Mouse (Mus musculus): Measurements from ENCODE around the gene Lrrc27. TPM values are rescaled to one million over a fixed set of nuclear protein-coding genes. Genes with fewer than 3 reads are reported as not detected.
A peak's percentile ranks its signal among the peaks of the same experiment; 100 is the strongest.

Lrrc27 gene
- polyA plus RNA-seq, 1 experiment from 2014 or later = 2.6 TPM

DNA sequence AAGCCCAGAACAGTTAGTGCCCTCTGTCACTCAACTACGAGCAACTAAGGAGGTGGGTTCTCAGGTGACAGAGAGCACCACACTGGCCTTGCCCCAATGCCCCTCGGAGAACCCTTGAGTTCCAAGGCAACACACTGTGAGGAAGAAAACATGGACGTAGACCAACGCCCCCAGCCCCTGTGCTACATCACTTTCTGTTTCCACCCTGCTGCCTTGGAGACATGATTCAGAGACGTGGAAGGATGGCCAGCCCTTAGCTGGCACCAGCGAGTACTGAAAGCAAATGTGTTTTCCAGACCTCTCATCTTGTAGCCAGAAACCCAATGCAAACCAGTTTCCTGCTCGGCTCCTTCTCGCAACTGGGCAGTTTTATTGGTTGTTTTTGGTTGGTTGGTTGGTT lies 26.4 kb upstream of the Lrrc27 start:
- WGBS = 74% methylated on average over 8 of the region's 8 CpGs
- Histone ChIP-seq H3K4me1 (replicated peaks; ENCODE audit: control insufficient read depth, insufficient read depth, low read length) (no peaks in the 10 kb centered on the region; the same call in 1 of the 2 replicates), H3K9me3 (ENCODE audit: control insufficient read depth, low read length) (no peaks in the 10 kb centered on the region), H3K4me2 (no peak overlapping the region), H3K27me3 (replicated peaks; ENCODE audit: control insufficient read depth, insufficient read depth, low read length) (peaks cover 45% of the 10 kb centered on the region), H3K36me3 (ENCODE audit: control insufficient read depth, insufficient read depth, low read length) (no peaks in the 10 kb centered on the region), H3K9ac (ENCODE audit: low read depth, low read length) (no peak overlapping the region), H3K27ac (ENCODE audit: low read depth, low read length) (no peak overlapping the region), H3K4me3 (ENCODE audit: low read depth, low read length) (no peak overlapping the region)
- no peak for ATAC-seq (replicated peaks; ENCODE audit: low FRiP score)
- no peak for DNase-seq (ENCODE audit: low spot score)

DNA sequence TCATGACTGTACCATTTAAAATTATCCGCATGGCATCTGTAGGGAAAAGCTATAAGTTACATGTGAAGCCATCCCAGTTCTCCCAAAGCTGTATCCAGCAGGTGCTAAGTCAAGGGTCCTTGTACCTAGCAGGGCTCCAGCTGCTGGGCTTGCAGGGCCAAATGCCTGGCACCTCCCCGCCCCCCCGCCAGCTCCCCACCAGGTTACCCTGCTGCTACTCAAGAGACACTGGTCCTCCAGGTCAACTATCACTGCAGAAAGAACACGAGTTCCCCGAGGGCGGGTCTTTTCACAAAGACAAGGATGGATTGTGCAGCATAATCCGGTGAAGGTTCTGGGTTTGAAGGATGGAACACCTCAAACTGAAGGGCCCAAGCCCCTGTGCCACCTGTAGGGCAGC lies 25.5 kb upstream of the Lrrc27 start:
- H3K27me3 ChIP-seq (replicated peaks; ENCODE audit: control insufficient read depth, insufficient read depth, low read length) = peaks cover 45% of the 10 kb centered on the region
- H3K4me3 ChIP-seq (ENCODE audit: low read depth, low read length) = no peak overlapping the region; the same call in 1 of the 2 replicates
- 40% methylated on average over 7 of the region's 7 CpGs for WGBS
- no peaks in the 10 kb centered on the region for H3K36me3 ChIP-seq (ENCODE audit: control insufficient read depth, insufficient read depth, low read length)
- DNase-seq (ENCODE audit: low spot score) (no peak), ATAC-seq (replicated peaks; ENCODE audit: low FRiP score) (no peak)
- no peaks in the 10 kb centered on the region for H3K9me3 ChIP-seq (ENCODE audit: control insufficient read depth, low read length)
- H3K9ac ChIP-seq (ENCODE audit: low read depth, low read length) = no peak overlapping the region
- no peaks in the 10 kb centered on the region; the same call in 1 of the 2 replicates for H3K4me1 ChIP-seq (replicated peaks; ENCODE audit: control insufficient read depth, insufficient read depth, low read length)
- H3K4me2 ChIP-seq = peak overlapping the region; percentile 86
- no peak overlapping the region for H3K27ac ChIP-seq (ENCODE audit: low read depth, low read length)

DNA sequence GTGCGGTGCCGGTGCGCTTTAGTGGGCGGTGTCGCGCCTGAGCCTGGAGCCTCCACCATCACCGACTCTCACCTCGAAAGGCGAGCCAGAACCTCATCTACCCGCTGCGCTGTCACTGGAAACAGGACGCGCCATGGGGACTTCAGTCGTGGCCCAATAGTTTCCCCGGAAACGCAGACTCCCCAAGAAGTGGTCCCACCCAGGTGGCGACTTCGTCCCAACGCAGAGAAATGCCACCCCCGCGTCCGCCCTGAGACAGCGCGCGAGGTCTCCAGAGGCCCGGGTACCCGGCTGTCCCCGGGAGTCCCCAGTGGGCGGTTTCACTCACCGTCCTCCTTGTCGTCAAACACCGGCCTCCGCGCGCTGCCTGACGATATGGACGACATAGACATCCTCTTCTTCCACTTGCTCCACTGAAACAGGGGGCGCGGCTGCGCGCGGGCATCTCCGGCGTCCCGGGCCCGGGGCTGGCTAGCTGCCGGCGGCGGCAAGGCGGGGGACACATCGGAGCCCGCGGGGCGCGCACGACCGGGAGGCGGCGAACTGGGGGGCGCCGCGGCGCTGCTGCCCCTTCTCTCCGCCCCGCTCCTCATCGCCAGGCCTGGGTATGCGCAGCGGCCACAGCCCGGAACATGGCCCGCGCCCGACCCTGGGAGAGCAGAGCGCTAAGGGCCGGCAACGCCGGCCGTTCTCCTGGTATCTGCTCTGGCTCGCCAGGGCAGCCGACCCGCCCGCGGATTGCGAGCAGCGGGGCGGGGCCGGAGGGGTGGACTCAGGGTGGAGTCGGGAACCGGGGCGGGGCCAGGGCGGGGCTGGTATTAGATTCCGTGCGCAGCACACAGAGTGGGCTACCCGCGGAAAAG lies 24.8 kb upstream of the Lrrc27 start:
- peak; percentile 91 for ATAC-seq (replicated peaks; ENCODE audit: low FRiP score)
- peak; percentile 81 for DNase-seq (ENCODE audit: low spot score)
- H3K4me1 ChIP-seq (replicated peaks; ENCODE audit: control insufficient read depth, insufficient read depth, low read length) = no peaks in the 10 kb centered on the region; the same call in 1 of the 2 replicates
- no peaks in the 10 kb centered on the region for H3K36me3 ChIP-seq (ENCODE audit: control insufficient read depth, insufficient read depth, low read length)
- peak overlapping the region; percentile 86 for H3K4me2 ChIP-seq
- no peak overlapping the region for H3K9ac ChIP-seq (ENCODE audit: low read depth, low read length)
- no peaks in the 10 kb centered on the region for H3K9me3 ChIP-seq (ENCODE audit: control insufficient read depth, low read length)
- H3K27me3 ChIP-seq (replicated peaks; ENCODE audit: control insufficient read depth, insufficient read depth, low read length) = peaks cover 45% of the 10 kb centered on the region
- H3K27ac ChIP-seq (ENCODE audit: low read depth, low read length) = no peak overlapping the region
- WGBS = under 1% methylated on average over 86 of the region's 94 CpGs
- H3K4me3 ChIP-seq (ENCODE audit: low read depth, low read length) = peak overlapping the region; percentile 52

DNA sequence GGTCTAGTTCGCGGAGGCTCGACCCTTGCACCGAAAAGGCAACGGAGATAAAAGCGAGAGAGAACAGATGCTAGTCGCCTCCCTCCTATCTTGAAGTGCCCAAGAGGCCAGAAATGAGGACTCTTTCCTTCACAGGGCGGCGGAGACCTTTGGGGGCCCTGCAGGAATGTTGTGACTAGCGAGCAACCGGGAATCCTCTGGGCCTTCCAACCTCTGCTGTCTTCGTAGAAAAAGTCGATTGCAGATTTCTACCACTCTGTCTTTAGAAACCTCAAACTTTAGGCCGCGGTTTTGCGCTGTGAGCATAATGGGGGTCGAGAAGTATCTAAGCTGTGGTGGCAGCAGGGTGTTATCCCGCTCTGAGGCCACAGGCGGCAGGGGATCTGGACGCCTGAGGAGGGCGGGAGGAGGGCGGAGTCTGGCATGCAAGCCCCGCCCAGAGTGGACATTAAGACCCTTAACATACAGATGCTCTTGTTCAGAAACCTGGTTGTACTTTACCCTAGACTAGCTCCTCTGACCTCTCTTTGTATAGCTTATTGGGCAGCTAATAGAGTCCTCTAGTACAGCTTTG lies 24.1 kb upstream of the Lrrc27 start:
- peak overlapping the region; percentile 86 for H3K4me2 ChIP-seq
- DNase-seq (ENCODE audit: low spot score) = peak; percentile 60
- H3K4me1 ChIP-seq (replicated peaks; ENCODE audit: control insufficient read depth, insufficient read depth, low read length) = no peaks in the 10 kb centered on the region; the same call in 1 of the 2 replicates
- no peak overlapping the region for H3K27ac ChIP-seq (ENCODE audit: low read depth, low read length)
- peak; percentile 58 for ATAC-seq (replicated peaks; ENCODE audit: low FRiP score)
- H3K4me3 ChIP-seq (ENCODE audit: low read depth, low read length) = peak overlapping the region; percentile 52
- no peak overlapping the region for H3K9ac ChIP-seq (ENCODE audit: low read depth, low read length)
- 2% methylated on average over 23 of the region's 23 CpGs for WGBS
- peaks cover 45% of the 10 kb centered on the region for H3K27me3 ChIP-seq (replicated peaks; ENCODE audit: control insufficient read depth, insufficient read depth, low read length)
- no peaks in the 10 kb centered on the region for H3K9me3 ChIP-seq (ENCODE audit: control insufficient read depth, low read length)
- no peaks in the 10 kb centered on the region for H3K36me3 ChIP-seq (ENCODE audit: control insufficient read depth, insufficient read depth, low read length)

DNA sequence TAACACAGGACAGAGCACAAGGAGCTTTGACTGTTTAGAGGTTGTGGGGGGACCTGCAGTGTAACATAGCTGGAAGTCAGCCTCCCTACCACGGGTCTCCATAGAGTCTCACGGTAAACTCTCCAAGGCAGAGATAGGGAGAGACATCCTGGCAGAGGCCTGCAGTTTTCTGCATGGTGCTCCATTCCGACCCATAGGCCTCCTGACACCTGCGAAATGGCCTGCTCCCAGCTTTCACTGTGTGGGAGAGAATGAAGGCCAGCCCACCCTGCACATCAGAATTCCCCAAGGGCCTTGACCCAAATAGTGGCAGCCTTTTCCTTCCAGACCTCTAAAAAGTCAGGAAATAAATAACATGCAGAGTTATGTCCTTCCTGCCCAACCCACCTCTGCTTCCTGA lies 22.2 kb upstream of the Lrrc27 start:
- Histone ChIP-seq H3K27ac (ENCODE audit: low read depth, low read length) (no peak overlapping the region), H3K4me1 (replicated peaks; ENCODE audit: control insufficient read depth, insufficient read depth, low read length) (no peaks in the 10 kb centered on the region; the same call in 1 of the 2 replicates), H3K4me3 (ENCODE audit: low read depth, low read length) (no peak overlapping the region), H3K9ac (ENCODE audit: low read depth, low read length) (no peak overlapping the region), H3K4me2 (no peak overlapping the region), H3K9me3 (ENCODE audit: control insufficient read depth, low read length) (no peaks in the 10 kb centered on the region), H3K36me3 (ENCODE audit: control insufficient read depth, insufficient read depth, low read length) (no peaks in the 10 kb centered on the region), H3K27me3 (replicated peaks; ENCODE audit: control insufficient read depth, insufficient read depth, low read length) (peaks cover 39% of the 10 kb centered on the region)
- WGBS = 88% methylated on average over 4 of the region's 4 CpGs
- no peak for DNase-seq (ENCODE audit: low spot score)
- ATAC-seq (replicated peaks; ENCODE audit: low FRiP score) = no peak

DNA sequence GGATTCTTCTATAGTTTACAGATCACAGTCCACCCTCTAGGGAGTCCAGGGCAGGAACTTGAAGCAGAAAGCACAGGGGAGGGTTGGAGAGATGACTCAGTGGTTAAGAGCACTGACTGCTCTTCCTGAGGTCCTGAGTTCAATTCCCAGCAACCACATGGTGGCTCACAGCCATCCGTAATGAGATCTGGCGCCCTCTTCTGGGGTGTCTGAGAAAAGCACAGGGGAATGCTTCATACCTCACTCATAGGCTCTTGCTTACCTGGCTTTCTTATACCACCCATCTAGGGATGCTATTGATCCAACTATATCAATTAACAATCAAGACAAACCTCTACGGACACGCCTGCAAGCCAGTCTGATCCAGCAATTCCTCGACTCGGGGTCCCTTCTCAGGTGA lies 21.2 kb upstream of the Lrrc27 start:
- Histone ChIP-seq H3K27ac (ENCODE audit: low read depth, low read length) (no peak overlapping the region), H3K9ac (ENCODE audit: low read depth, low read length) (no peak overlapping the region), H3K36me3 (ENCODE audit: control insufficient read depth, insufficient read depth, low read length) (no peaks in the 10 kb centered on the region), H3K27me3 (replicated peaks; ENCODE audit: control insufficient read depth, insufficient read depth, low read length) (peaks cover 29% of the 10 kb centered on the region), H3K4me3 (ENCODE audit: low read depth, low read length) (no peak overlapping the region), H3K4me2 (no peak overlapping the region), H3K4me1 (replicated peaks; ENCODE audit: control insufficient read depth, insufficient read depth, low read length) (no peaks in the 10 kb centered on the region; the same call in 1 of the 2 replicates), H3K9me3 (ENCODE audit: control insufficient read depth, low read length) (no peaks in the 10 kb centered on the region)
- ATAC-seq (replicated peaks; ENCODE audit: low FRiP score) = no peak
- DNase-seq (ENCODE audit: low spot score) = peak; percentile 23
- 59% methylated on average over 6 of the region's 6 CpGs for WGBS

DNA sequence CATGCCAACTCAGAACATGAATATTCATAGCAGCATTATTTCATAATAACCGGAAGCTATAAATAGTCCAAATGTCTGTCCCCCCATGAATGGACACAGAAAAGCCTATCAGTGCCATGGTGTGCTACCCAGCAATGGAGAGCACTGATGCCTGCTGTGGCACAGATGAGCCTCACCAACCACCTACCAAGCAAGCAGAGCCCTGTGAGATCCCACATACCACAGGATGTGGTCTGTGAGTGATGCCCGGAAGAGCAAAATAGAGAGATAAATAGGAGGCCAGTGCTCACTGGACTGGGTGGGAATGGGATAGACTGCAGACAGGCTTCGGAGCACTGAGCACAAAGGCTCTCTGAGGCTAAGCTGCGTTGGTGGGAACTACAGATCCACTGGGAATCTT lies 15.8 kb upstream of the Lrrc27 start:
- no peaks in the 10 kb centered on the region for H3K9me3 ChIP-seq (ENCODE audit: control insufficient read depth, low read length)
- no peaks in the 10 kb centered on the region for H3K36me3 ChIP-seq (ENCODE audit: control insufficient read depth, insufficient read depth, low read length)
- 61% methylated on average over 4 of the region's 4 CpGs for WGBS
- DNase-seq (ENCODE audit: low spot score) (peak; percentile 15), ATAC-seq (replicated peaks; ENCODE audit: low FRiP score) (no peak)
- no peak overlapping the region for H3K4me3 ChIP-seq (ENCODE audit: low read depth, low read length)
- H3K27me3 ChIP-seq (replicated peaks; ENCODE audit: control insufficient read depth, insufficient read depth, low read length) = peaks cover 8% of the 10 kb centered on the region
- no peak overlapping the region for H3K27ac ChIP-seq (ENCODE audit: low read depth, low read length)
- no peaks in the 10 kb centered on the region for H3K4me1 ChIP-seq (replicated peaks; ENCODE audit: control insufficient read depth, insufficient read depth, low read length)
- H3K9ac ChIP-seq (ENCODE audit: low read depth, low read length) = no peak overlapping the region
- no peak overlapping the region for H3K4me2 ChIP-seq

DNA sequence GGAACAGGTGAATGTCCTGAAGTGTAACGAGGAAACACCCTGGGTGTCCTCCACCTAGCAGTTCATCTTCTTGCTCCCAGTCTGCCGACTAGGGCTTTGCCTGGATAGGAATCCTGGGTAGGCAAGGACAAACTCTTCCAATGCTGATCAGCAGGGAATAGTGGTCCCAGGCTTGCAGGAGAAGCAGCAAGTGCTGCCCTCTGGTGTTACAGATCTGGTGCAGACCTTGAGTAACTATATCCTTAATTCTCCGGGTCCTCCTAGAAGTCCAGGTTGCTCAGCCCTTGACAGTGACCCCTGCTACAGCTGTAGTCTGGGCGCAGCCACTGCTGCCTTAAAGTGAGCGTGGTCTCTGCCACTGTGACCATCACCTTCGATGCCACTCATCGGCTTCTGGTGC lies 12.7 kb upstream of the Lrrc27 start:
- no peaks in the 10 kb centered on the region for H3K9me3 ChIP-seq (ENCODE audit: control insufficient read depth, low read length)
- H3K27ac ChIP-seq (ENCODE audit: low read depth, low read length) = no peak overlapping the region
- no peak for ATAC-seq (replicated peaks; ENCODE audit: low FRiP score)
- WGBS = 25% methylated on average over 7 of the region's 7 CpGs
- no peaks in the 10 kb centered on the region for H3K36me3 ChIP-seq (ENCODE audit: control insufficient read depth, insufficient read depth, low read length)
- peaks cover 12% of the 10 kb centered on the region for H3K27me3 ChIP-seq (replicated peaks; ENCODE audit: control insufficient read depth, insufficient read depth, low read length)
- DNase-seq (ENCODE audit: low spot score) = no peak
- no peak overlapping the region for H3K4me3 ChIP-seq (ENCODE audit: low read depth, low read length)
- H3K9ac ChIP-seq (ENCODE audit: low read depth, low read length) = no peak overlapping the region
- no peak overlapping the region for H3K4me2 ChIP-seq
- H3K4me1 ChIP-seq (replicated peaks; ENCODE audit: control insufficient read depth, insufficient read depth, low read length) = no peaks in the 10 kb centered on the region

DNA sequence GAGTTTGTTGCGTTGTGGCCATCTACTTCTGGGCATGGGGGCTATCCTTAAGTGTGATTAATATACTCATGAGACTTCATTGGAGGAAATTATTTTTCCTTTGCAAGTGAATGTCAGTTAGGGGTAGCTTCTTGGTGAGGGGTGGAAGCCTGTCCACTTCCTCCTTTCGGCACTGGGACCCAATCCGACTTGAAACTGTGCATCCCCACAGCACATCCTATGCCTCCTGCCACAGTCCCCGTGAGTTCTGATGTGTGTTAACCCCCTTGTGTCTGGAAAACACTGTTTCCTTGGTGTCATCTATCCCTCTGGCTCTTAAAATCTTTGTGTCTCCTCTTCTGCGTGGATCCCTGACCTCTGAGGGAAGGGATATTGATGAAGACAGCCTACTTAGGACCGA lies 11.6 kb upstream of the Lrrc27 start:
- Histone ChIP-seq H3K27ac (ENCODE audit: low read depth, low read length) (no peak overlapping the region), H3K9ac (ENCODE audit: low read depth, low read length) (no peak overlapping the region), H3K27me3 (replicated peaks; ENCODE audit: control insufficient read depth, insufficient read depth, low read length) (peaks cover 12% of the 10 kb centered on the region), H3K36me3 (ENCODE audit: control insufficient read depth, insufficient read depth, low read length) (no peaks in the 10 kb centered on the region), H3K9me3 (ENCODE audit: control insufficient read depth, low read length) (no peaks in the 10 kb centered on the region), H3K4me3 (ENCODE audit: low read depth, low read length) (no peak overlapping the region), H3K4me1 (replicated peaks; ENCODE audit: control insufficient read depth, insufficient read depth, low read length) (no peaks in the 10 kb centered on the region), H3K4me2 (no peak overlapping the region)
- no peak for ATAC-seq (replicated peaks; ENCODE audit: low FRiP score)
- no peak for DNase-seq (ENCODE audit: low spot score)
- WGBS = 48% methylated on average over 6 of the region's 6 CpGs
